Mouse (Mus musculus): ENCODE data around the gene Tenm4. TPM values are rescaled to one million over a fixed set of nuclear protein-coding genes. Genes with fewer than 3 reads are reported as not detected.

The Tenm4 gene
- polyA plus RNA-seq, 1 experiment from 2014 or later = 14.3 TPM

DNA sequence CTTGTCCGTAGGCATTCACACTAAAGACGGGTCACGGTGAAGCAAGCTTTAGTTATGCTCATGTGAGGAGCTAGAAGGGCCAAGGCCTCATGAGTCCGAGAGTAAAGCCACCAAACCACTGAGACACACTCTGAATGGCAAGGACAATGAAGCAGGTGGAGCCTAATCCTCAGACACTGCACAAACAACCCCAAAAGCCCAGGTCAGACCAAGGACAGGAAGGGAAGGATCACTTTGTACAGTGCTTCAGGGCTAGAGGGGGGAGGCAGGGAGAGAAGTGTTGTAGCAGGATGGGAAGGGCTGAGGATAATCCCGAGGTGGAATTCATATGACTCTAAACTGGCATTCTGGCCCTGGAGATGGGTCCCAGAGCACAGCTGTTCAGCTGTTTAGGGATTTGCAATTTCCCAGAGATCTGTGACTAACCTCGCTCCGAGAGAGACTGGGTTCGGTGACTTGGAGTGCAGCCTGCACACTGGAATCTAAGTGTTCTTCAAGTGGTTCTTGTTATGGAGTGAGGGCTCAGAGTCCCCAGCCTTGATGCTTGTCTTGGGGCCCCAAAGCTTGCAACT is 129.9 kb downstream of the Tenm4 start:
- H3K27ac ChIP-seq (ENCODE audit: low read length) = no peak overlapping the region
- 76% methylated on average over 8 of the region's 8 CpGs for WGBS
- no peaks in the 10 kb centered on the region for H3K36me3 ChIP-seq (ENCODE audit: control insufficient read depth, insufficient read depth, low read length)
- ATAC-seq = no peak
- no peaks in the 10 kb centered on the region for H3K9me3 ChIP-seq (ENCODE audit: control insufficient read depth, low read length)
- no peak overlapping the region for H3K9ac ChIP-seq (ENCODE audit: low read depth, low read length)
- H3K27me3 ChIP-seq (replicated peaks; ENCODE audit: control insufficient read depth, insufficient read depth, low read length) = no peaks in the 10 kb centered on the region
- H3K4me1 ChIP-seq (ENCODE audit: control insufficient read depth, insufficient read depth, low read length) = no peaks in the 10 kb centered on the region
- H3K4me3 ChIP-seq (ENCODE audit: low read length) = no peak overlapping the region
- H3K4me2 ChIP-seq (ENCODE audit: low read depth, low read length) = no peak overlapping the region

DNA sequence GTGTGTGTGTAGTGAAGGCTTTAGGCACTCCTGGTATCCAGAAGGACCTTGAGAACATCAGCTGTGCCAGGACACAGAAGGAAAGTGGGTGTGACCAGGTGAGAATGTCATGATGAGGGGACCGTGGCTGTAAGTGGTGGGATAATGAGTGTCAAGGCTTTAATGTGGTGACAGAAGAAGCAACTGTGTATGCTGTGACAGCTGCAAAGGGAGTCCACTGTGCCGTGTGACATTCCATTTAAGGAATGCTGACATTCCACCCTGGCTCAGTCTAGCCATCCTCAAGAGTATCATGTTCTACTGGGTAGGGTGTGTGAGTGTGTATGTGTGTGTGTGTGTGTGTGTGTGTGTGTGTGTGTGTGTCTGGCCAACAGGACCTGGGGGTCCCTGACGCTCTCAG is 130.8 kb downstream of the Tenm4 start:
- H3K4me1 ChIP-seq (ENCODE audit: control insufficient read depth, insufficient read depth, low read length) = no peaks in the 10 kb centered on the region
- H3K27me3 ChIP-seq (replicated peaks; ENCODE audit: control insufficient read depth, insufficient read depth, low read length) = no peaks in the 10 kb centered on the region
- no peak overlapping the region for H3K4me3 ChIP-seq (ENCODE audit: low read length)
- H3K36me3 ChIP-seq (ENCODE audit: control insufficient read depth, insufficient read depth, low read length) = no peaks in the 10 kb centered on the region
- no peak overlapping the region for H3K4me2 ChIP-seq (ENCODE audit: low read depth, low read length)
- 66% methylated on average over 3 of the region's 3 CpGs for WGBS
- ATAC-seq = no peak
- H3K9ac ChIP-seq (ENCODE audit: low read depth, low read length) = no peak overlapping the region
- H3K27ac ChIP-seq (ENCODE audit: low read length) = no peak overlapping the region
- H3K9me3 ChIP-seq (ENCODE audit: control insufficient read depth, low read length) = no peaks in the 10 kb centered on the region

DNA sequence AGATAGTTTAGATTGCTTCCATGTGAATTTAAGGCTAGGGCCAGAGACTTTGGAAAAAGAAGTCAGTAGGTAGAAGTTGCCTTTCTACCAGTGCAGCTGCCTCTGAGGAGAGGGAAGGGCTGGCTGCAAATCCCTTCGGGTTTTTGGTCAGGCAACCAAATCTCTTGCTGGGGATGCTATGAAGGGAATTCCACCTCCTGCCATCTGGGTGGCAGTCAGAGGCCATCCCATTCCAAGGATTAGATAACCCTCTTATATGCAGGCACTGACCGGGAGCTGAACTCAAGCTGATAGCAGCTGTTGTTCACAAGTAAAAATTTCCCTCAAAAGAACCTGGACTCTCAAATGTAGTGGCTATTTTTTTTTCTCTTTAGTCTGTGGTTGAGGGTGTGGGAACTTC is 132.9 kb downstream of the Tenm4 start:
- Histone ChIP-seq H3K27me3 (replicated peaks; ENCODE audit: control insufficient read depth, insufficient read depth, low read length) (no peaks in the 10 kb centered on the region), H3K4me1 (ENCODE audit: control insufficient read depth, insufficient read depth, low read length) (no peaks in the 10 kb centered on the region), H3K4me3 (ENCODE audit: low read length) (no peak overlapping the region), H3K9me3 (ENCODE audit: control insufficient read depth, low read length) (no peaks in the 10 kb centered on the region), H3K27ac (ENCODE audit: low read length) (no peak overlapping the region), H3K36me3 (ENCODE audit: control insufficient read depth, insufficient read depth, low read length) (no peaks in the 10 kb centered on the region), H3K4me2 (ENCODE audit: low read depth, low read length) (no peak overlapping the region), H3K9ac (ENCODE audit: low read depth, low read length) (no peak overlapping the region)
- WGBS = 28% methylated on average over 2 of the region's 2 CpGs
- no peak for ATAC-seq

DNA sequence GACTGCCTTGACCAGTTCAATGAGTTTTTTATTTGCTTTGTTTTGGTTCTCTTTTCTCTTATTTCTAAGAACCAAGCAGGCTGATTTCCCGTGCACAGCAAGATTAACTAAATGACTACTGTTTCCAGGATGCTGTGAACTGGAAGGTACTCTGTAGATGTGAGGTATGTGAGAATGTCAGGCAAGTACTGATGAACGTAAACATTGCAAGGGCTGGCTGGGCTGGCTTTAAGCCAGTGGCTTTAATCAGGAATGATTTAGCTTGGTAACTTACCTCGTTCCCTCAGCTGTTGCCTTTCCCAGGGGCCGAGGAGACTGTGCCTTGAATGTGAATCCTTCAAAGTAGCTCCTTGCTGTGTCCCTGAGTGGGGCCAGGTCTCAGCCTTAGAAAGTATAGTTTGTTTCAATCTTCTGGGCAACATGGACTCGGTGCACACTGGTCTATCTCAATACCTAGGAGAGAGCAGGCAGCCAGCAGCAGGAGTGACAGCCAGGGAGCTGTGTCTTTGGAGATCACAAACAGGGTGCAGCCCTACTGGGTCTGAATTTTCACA is 134.4 kb downstream of the Tenm4 start:
- ATAC-seq = peak; percentile 52
- H3K9me3 ChIP-seq (ENCODE audit: control insufficient read depth, low read length) = no peaks in the 10 kb centered on the region
- 36% methylated on average over 5 of the region's 5 CpGs for WGBS

DNA sequence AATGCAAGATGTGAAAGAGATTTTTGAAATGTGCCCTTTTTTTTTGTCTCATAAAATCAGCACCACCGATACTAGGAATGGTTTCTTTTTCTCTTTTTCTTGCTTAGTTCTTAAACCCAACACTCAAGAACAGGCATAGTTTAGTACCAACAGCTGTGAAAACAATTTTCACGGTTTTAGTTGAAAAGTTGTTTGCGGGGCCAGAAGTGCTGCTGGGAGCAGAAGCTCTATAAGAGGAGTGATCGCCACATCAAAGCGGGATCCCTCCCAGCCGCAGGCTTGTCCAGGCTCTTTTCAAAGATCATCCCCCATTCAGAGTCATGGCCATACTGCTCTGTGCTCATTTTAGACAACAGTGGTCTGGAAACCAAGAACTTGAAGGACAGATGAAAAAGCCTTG is 137.1 kb downstream of the Tenm4 start:
- no peaks in the 10 kb centered on the region for H3K27me3 ChIP-seq (replicated peaks; ENCODE audit: control insufficient read depth, insufficient read depth, low read length)
- no peak overlapping the region for H3K27ac ChIP-seq (ENCODE audit: low read length)
- H3K4me2 ChIP-seq (ENCODE audit: low read depth, low read length) = no peak overlapping the region
- H3K9ac ChIP-seq (ENCODE audit: low read depth, low read length) = no peak overlapping the region
- no peaks in the 10 kb centered on the region for H3K4me1 ChIP-seq (ENCODE audit: control insufficient read depth, insufficient read depth, low read length)
- no peak for ATAC-seq
- no peaks in the 10 kb centered on the region for H3K9me3 ChIP-seq (ENCODE audit: control insufficient read depth, low read length)
- 72% methylated on average over 6 of the region's 6 CpGs for WGBS
- H3K4me3 ChIP-seq (ENCODE audit: low read length) = no peak overlapping the region
- H3K36me3 ChIP-seq (ENCODE audit: control insufficient read depth, insufficient read depth, low read length) = no peaks in the 10 kb centered on the region

More for the DNA sequence above, 134.4 kb downstream of the Tenm4 start:
- no peak overlapping the region for H3K9ac ChIP-seq (ENCODE audit: low read depth, low read length)
- H3K27me3 ChIP-seq (replicated peaks; ENCODE audit: control insufficient read depth, insufficient read depth, low read length) = no peaks in the 10 kb centered on the region
- H3K27ac ChIP-seq (ENCODE audit: low read length) = no peak overlapping the region
- no peaks in the 10 kb centered on the region for H3K36me3 ChIP-seq (ENCODE audit: control insufficient read depth, insufficient read depth, low read length)
- no peaks in the 10 kb centered on the region for H3K4me1 ChIP-seq (ENCODE audit: control insufficient read depth, insufficient read depth, low read length)
- H3K4me2 ChIP-seq (ENCODE audit: low read depth, low read length) = no peak overlapping the region
- no peak overlapping the region for H3K4me3 ChIP-seq (ENCODE audit: low read length)

DNA sequence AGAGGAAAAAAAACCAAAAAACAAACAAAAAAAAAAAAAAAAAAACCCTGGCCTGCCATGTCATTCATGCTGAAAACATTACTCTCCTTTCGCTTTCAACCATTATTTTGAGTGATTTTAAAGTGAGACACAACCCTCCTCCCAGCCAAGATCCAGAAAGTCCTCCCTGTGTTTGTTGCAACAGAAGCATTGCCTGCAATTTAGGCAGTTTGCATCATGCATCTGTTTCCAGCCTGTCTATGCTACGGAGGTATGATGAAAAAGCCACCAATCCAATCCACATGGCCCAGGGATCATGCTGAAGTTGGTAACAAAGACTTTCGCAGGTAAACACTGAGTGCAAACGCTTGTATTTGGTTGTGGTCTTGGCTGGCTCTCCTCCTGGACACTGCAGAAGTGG is 158.3 kb downstream of the Tenm4 start:
- H3K4me2 ChIP-seq (ENCODE audit: low read depth, low read length) = no peak overlapping the region

DNA sequence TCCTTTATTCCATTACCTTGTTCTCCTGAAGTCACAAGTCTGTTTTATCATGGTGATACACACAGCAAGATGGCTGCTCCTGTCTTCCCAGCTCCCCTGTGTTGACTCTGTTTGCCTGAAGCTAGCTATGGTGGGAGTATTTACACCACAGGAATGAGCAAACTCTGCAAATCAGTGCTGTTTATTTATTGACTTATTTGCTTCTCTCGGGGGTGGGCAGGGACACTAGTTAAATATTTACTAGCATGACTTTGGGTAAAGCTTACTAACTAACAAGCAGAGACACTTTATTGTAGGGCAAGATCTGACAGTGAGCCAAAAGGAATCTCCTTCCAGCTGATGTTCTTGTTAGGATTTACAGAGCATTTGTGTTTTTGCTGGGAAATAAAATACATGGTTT is 160.1 kb downstream of the Tenm4 start:
- H3K9ac ChIP-seq (ENCODE audit: low read depth, low read length) = no peak overlapping the region
- no peak for ATAC-seq
- no peaks in the 10 kb centered on the region for H3K9me3 ChIP-seq (ENCODE audit: control insufficient read depth, low read length)
- WGBS = 35% methylated on average over 1 of the region's 1 CpGs
- no peak overlapping the region for H3K4me2 ChIP-seq (ENCODE audit: low read depth, low read length)
- H3K36me3 ChIP-seq (ENCODE audit: control insufficient read depth, insufficient read depth, low read length) = no peaks in the 10 kb centered on the region
- H3K27me3 ChIP-seq (replicated peaks; ENCODE audit: control insufficient read depth, insufficient read depth, low read length) = no peaks in the 10 kb centered on the region
- no peak overlapping the region for H3K4me3 ChIP-seq (ENCODE audit: low read length)
- H3K4me1 ChIP-seq (ENCODE audit: control insufficient read depth, insufficient read depth, low read length) = no peaks in the 10 kb centered on the region
- no peak overlapping the region for H3K27ac ChIP-seq (ENCODE audit: low read length)

More for the DNA sequence above, 158.3 kb downstream of the Tenm4 start:
- Histone ChIP-seq H3K4me1 (ENCODE audit: control insufficient read depth, insufficient read depth, low read length) (no peaks in the 10 kb centered on the region), H3K27ac (ENCODE audit: low read length) (no peak overlapping the region), H3K9me3 (ENCODE audit: control insufficient read depth, low read length) (no peaks in the 10 kb centered on the region), H3K36me3 (ENCODE audit: control insufficient read depth, insufficient read depth, low read length) (no peaks in the 10 kb centered on the region), H3K27me3 (replicated peaks; ENCODE audit: control insufficient read depth, insufficient read depth, low read length) (no peaks in the 10 kb centered on the region), H3K9ac (ENCODE audit: low read depth, low read length) (no peak overlapping the region), H3K4me3 (ENCODE audit: low read length) (no peak overlapping the region)
- no peak for ATAC-seq
- WGBS = 77% methylated on average over 4 of the region's 4 CpGs

DNA sequence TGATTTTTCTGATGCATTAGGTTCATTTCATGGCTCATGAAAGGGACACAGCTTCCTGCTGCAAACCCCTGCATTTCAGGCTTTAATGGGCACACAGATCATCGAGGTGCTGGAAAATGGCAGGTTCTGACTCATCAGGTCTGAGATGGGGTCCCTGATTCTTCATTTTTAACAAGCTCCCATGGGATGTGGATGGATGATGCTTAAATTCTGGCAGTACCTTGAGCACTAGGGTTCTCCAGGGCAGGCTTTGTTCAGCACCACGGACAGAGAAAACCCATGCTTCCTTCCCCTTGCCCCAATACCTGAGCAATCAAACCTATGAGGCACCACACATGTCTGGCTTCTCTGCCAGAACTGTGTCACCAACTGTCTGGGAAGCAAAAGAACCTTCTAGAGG is 163.3 kb downstream of the Tenm4 start:
- H3K4me3 ChIP-seq (ENCODE audit: low read length) = no peak overlapping the region
- no peaks in the 10 kb centered on the region for H3K27me3 ChIP-seq (replicated peaks; ENCODE audit: control insufficient read depth, insufficient read depth, low read length)
- 35% methylated on average over 2 of the region's 2 CpGs for WGBS
- no peak overlapping the region for H3K27ac ChIP-seq (ENCODE audit: low read length)
- H3K4me2 ChIP-seq (ENCODE audit: low read depth, low read length) = no peak overlapping the region
- H3K4me1 ChIP-seq (ENCODE audit: control insufficient read depth, insufficient read depth, low read length) = no peaks in the 10 kb centered on the region
- no peaks in the 10 kb centered on the region for H3K9me3 ChIP-seq (ENCODE audit: control insufficient read depth, low read length)
- no peak for ATAC-seq
- no peaks in the 10 kb centered on the region for H3K36me3 ChIP-seq (ENCODE audit: control insufficient read depth, insufficient read depth, low read length)
- no peak overlapping the region for H3K9ac ChIP-seq (ENCODE audit: low read depth, low read length)

DNA sequence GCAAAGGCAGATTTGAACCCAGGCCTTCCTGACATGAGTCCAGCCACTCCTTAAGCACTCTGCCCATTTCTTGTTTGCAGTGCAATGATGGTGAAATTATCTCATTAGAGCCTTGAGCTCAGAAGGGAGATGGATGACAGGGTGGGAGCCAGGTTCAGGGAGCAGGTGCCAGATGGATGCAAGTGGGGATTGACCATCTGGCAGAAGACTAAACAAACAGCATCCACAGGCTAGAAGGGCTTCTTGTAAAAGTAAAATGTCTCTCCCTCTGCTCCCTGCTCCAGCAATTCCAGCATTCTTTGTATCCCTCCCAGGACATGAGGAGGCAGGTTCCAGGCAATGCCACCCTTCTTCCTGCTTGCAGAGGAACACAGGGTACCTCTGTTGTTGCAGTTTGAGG is 165.3 kb downstream of the Tenm4 start:
- no peaks in the 10 kb centered on the region for H3K9me3 ChIP-seq (ENCODE audit: control insufficient read depth, low read length)
- no peaks in the 10 kb centered on the region for H3K4me1 ChIP-seq (ENCODE audit: control insufficient read depth, insufficient read depth, low read length)
- no peak overlapping the region for H3K4me2 ChIP-seq (ENCODE audit: low read depth, low read length)
- H3K9ac ChIP-seq (ENCODE audit: low read depth, low read length) = no peak overlapping the region
- H3K27ac ChIP-seq (ENCODE audit: low read length) = no peak overlapping the region
- H3K36me3 ChIP-seq (ENCODE audit: control insufficient read depth, insufficient read depth, low read length) = no peaks in the 10 kb centered on the region
- H3K27me3 ChIP-seq (replicated peaks; ENCODE audit: control insufficient read depth, insufficient read depth, low read length) = no peaks in the 10 kb centered on the region
- H3K4me3 ChIP-seq (ENCODE audit: low read length) = no peak overlapping the region
- ATAC-seq = no peak

DNA sequence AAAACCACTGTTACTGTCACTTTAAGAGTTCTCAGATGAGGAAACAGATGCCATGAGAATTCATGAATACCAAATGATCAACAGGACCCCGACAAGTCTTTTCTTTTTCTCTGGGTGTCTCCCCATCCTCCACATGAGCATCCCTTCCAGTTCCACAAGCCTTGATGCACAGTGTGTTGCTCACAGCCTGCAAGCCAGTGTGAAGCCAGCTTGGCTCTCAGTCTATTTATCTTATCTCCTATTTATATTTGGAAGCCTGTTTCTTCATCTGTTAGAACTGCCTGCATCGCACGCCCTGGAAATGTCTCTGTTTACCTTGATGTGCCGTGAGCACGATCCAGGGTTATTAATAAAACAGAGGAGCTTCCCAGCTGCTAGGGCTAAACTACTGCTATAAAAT is 169.8 kb downstream of the Tenm4 start:
- no peaks in the 10 kb centered on the region for H3K9me3 ChIP-seq (ENCODE audit: control insufficient read depth, low read length)
- H3K4me2 ChIP-seq (ENCODE audit: low read depth, low read length) = no peak overlapping the region
- no peak overlapping the region for H3K9ac ChIP-seq (ENCODE audit: low read depth, low read length)
- 37% methylated on average over 5 of the region's 5 CpGs for WGBS
- no peaks in the 10 kb centered on the region for H3K36me3 ChIP-seq (ENCODE audit: control insufficient read depth, insufficient read depth, low read length)
- no peak overlapping the region for H3K4me3 ChIP-seq (ENCODE audit: low read length)
- no peaks in the 10 kb centered on the region for H3K27me3 ChIP-seq (replicated peaks; ENCODE audit: control insufficient read depth, insufficient read depth, low read length)
- no peak overlapping the region for H3K27ac ChIP-seq (ENCODE audit: low read length)
- no peaks in the 10 kb centered on the region for H3K4me1 ChIP-seq (ENCODE audit: control insufficient read depth, insufficient read depth, low read length)
- no peak for ATAC-seq

Measured in intestine, embryonic 16.5 days (tissue).